Mouse (Mus musculus) MEL (cell line): ENCODE measurements around the gene Nav1.

Source experiments
- CHD1 ChIP-seq: IDR thresholded peaks from 2 replicates; pipeline ENCODE4 v1.6.1; 2012; ENCODE audit warnings: low read depth, mild to moderate bottlenecking, inconsistent platforms, low read length, improper control_type of control experiment
- CTCF ChIP-seq, 3 experiments: IDR thresholded peaks in 2 of 3; conservative IDR thresholded peaks in 1 of 3; 2 replicates each; pipeline ENCODE4 v1.5.1; 2011 to 2012; ENCODE audit warnings: low read length in 3 of 3, low read depth in 2 of 3, mild to moderate bottlenecking in 2 of 3, improper control_type of control experiment in 1 of 3, inconsistent platforms in 1 of 3, mixed read lengths in 1 of 3, moderate library complexity in 1 of 3; ENCODE audit not compliant: control insufficient read depth in 1 of 3, insufficient read depth in 1 of 3, poor library complexity in 1 of 3, severe bottlenecking in 1 of 3
- EP300 ChIP-seq, 2 experiments: IDR thresholded peaks; 2 replicates each; pipeline ENCODE4 v1.6.1; 2011; ENCODE audit warnings: improper control_type of control experiment in 2 of 2, low read length in 2 of 2, low read depth in 1 of 2, mild to moderate bottlenecking in 1 of 2
- GATA1 ChIP-seq: IDR thresholded peaks from 2 replicates; pipeline ENCODE4 v1.6.1; 2011; ENCODE audit warnings: low read depth, low read length, improper control_type of control experiment
- POLR2AphosphoS5 ChIP-seq: IDR thresholded peaks from 2 replicates; pipeline ENCODE4 v1.6.1; 2012; ENCODE audit warnings: low read depth, borderline replicate concordance, mild to moderate bottlenecking, inconsistent platforms, low read length, moderate library complexity, mixed read lengths
- USF2 ChIP-seq, 2 experiments: IDR thresholded peaks; 2 replicates each; pipeline ENCODE4 v1.6.1; 2011 to 2012; ENCODE audit warnings: improper control_type of control experiment in 2 of 2, low read length in 2 of 2, borderline replicate concordance in 1 of 2, inconsistent platforms in 1 of 2, low read depth in 1 of 2, mild to moderate bottlenecking in 1 of 2; ENCODE audit not compliant: insufficient read depth in 1 of 2

DNA sequence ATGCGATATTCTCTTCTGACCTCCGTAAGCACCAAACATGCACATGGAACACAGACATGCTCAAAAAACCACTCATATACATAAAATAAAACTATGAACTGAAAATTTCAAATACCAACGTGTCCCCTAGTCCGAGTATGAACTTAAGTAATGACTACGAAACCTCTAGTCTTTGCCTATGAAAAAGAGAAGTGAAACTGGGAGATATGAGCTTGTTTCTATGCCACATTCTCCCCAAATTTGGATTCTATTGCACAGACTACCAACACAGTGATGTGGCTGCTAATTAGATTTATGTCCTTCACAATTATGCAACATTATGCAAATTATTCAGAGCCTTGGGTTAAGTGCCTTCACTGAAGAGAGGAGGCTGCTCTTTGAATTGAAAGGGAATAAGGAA is 207.6 kb downstream of the Nav1 start:
- TF ChIP-seq CTCF (IDR thresholded peaks at IDR 0.05 in 2 of 3, conservative IDR thresholded peaks at IDR 0.05 in 1 of 3; ENCODE audit: control insufficient read depth in 1 of 3, insufficient read depth in 1 of 3, low read depth in 2 of 3, low read length in 3 of 3, poor library complexity in 1 of 3, severe bottlenecking in 1 of 3) (no peak), USF2 (IDR thresholded peaks at IDR 0.05; ENCODE audit: borderline replicate concordance in 1 of 2, insufficient read depth in 1 of 2, low read depth in 1 of 2, low read length in 2 of 2) (no peak), EP300 (IDR thresholded peaks at IDR 0.05; ENCODE audit: low read depth in 1 of 2, low read length in 2 of 2) (no peak), CHD1 (no peak), GATA1 (no peak), POLR2AphosphoS5 (no peak)
